Mouse (Mus musculus) left cerebral cortex, adult 2 months (tissue): Measurements from ENCODE around the gene Zfyve26. TPM values are rescaled to one million over a fixed set of nuclear protein-coding genes. Genes with fewer than 3 reads are reported as not detected.

ENCODE experiments used
- DNase-seq, 2 experiments: peaks; one replicate each; pipeline ENCODE4 v3.0.0; 2021 to 2022; ENCODE audit warnings: low spot score in 2 of 2, mixed read lengths in 1 of 2; ENCODE audit errors: extremely low spot score in 1 of 2
- H3K27ac ChIP-seq: fragments of 200-600 bp; 2 replicates; pipeline ENCODE4 v1.8.1; 2022
- H3K4me3 ChIP-seq: fragments of 200-600 bp; 2 replicates; pipeline ENCODE4 v1.8.1; 2022
- CTCF ChIP-seq: fragments of 200-600 bp; IDR thresholded peaks from 2 replicates; pipeline ENCODE4 v1.8.1; 2022; ENCODE audit warnings: antibody characterized with exemption, mild to moderate bottlenecking, moderate library complexity
- intact Hi-C: fragments of 180-260 bp; cut with DNase I; formaldehyde crosslinking; loops from one replicate; pipeline ENCODE4 v1.15.1; 2025
- total RNA-seq, 2 experiments: library from RNA; stranded (reverse); gene quantifications; 2 replicates each; pipeline ENCODE4 v1.2.3; 2021

Gene Zfyve26
- total RNA-seq, 2 experiments from 2014 or later = 29.0 to 31.5 TPM

GRCm38 (mm10) chr12:79253294-79254053, 42.6 kb downstream of the Zfyve26 start:
- H3K4me3 ChIP-seq = no peak overlapping the region
- intact Hi-C loops = no loop called here
- H3K27ac ChIP-seq = no peak overlapping the region
- DNase-seq = no peak
- TF ChIP-seq CTCF = no peak

GRCm38 (mm10) chr12:79248110-79248509, 48.0 kb downstream of the Zfyve26 start:
- no peak for TF ChIP-seq CTCF
- no peak for DNase-seq
- no peak overlapping the region for H3K27ac ChIP-seq
- intact Hi-C loops = no loop called here
- no peak overlapping the region for H3K4me3 ChIP-seq

- no peak overlapping the region for H3K4me3 ChIP-seq
Observed at GRCm38 (mm10) chr12:79242921-79243320, 53.2 kb downstream of the Zfyve26 start.

GRCm38 (mm10) chr12:79241985-79242384, 54.1 kb downstream of the Zfyve26 start:
- TF ChIP-seq CTCF = no peak
- Histone ChIP-seq H3K4me3 (no peak overlapping the region), H3K27ac (no peak overlapping the region)
- intact Hi-C loops = no loop called here
- no peak for DNase-seq

More at GRCm38 (mm10) chr12:79242921-79243320, 53.2 kb downstream of the Zfyve26 start:
- intact Hi-C loops = no loop called here
- TF ChIP-seq CTCF = no peak
- no peak overlapping the region for H3K27ac ChIP-seq
- DNase-seq = no peak

GRCm38 (mm10) chr12:79235485-79236080, 60.5 kb downstream of the Zfyve26 start:
- intact Hi-C loops = no loop called here
- TF ChIP-seq CTCF = no peak
- Histone ChIP-seq H3K27ac (no peak overlapping the region), H3K4me3 (no peak overlapping the region)
- no peak for DNase-seq

- TF ChIP-seq CTCF = no peak
- H3K27ac ChIP-seq = no peak overlapping the region
- intact Hi-C loops = no loop called here
- no peak overlapping the region for H3K4me3 ChIP-seq
- no peak for DNase-seq
Observed at GRCm38 (mm10) chr12:79217511-79217910, 78.6 kb downstream of the Zfyve26 start.

GRCm38 (mm10) chr12:79211447-79211846, 84.7 kb downstream of the Zfyve26 start:
- Histone ChIP-seq H3K4me3 (no peak overlapping the region), H3K27ac (no peak overlapping the region)
- intact Hi-C loops = no loop called here
- DNase-seq = no peak
- TF ChIP-seq CTCF = no peak

GRCm38 (mm10) chr12:79208703-79209464, 87.2 kb downstream of the Zfyve26 start, which contains the start of gene Rdh12:
TSS of gene Rdh12 (plus strand) at chr12:79208914.
- intact Hi-C loops = no loop called here
- Histone ChIP-seq H3K4me3 (peak within 1 kb of the TSS; percentile 48), H3K27ac (no peak within 1 kb of the TSS)
- TF ChIP-seq CTCF = no peak
- DNase-seq = peak; percentile 26 to 27

GRCm38 (mm10) chr12:79201882-79202281, 94.2 kb downstream of the Zfyve26 start:
- H3K4me3 ChIP-seq = no peak overlapping the region
- no peak overlapping the region for H3K27ac ChIP-seq
- no peak for DNase-seq
- no peak for TF ChIP-seq CTCF
- intact Hi-C loops = no loop called here

GRCm38 (mm10) chr12:79197105-79197504, 99.0 kb downstream of the Zfyve26 start:
- TF ChIP-seq CTCF = no peak
- intact Hi-C loops = no loop called here
- no peak overlapping the region for H3K4me3 ChIP-seq
- DNase-seq = no peak
- no peak overlapping the region for H3K27ac ChIP-seq

GRCm38 (mm10) chr12:79193441-79193840, 102.7 kb downstream of the Zfyve26 start:
- H3K4me3 ChIP-seq = no peak overlapping the region
- TF ChIP-seq CTCF = peak; percentile 80
- no peak overlapping the region for H3K27ac ChIP-seq
- DNase-seq = peak; percentile 67 to 69
- intact Hi-C loops = loop anchor here (1.0 kb wide), 1 partner anchor 68 kb away; no protein-coding TSS in a partner anchor

GRCm38 (mm10) chr12:79192193-79192592, 103.9 kb downstream of the Zfyve26 start, which contains the start of gene Rdh11:
TSS of gene Rdh11 (minus strand) at chr12:79192293.
- Histone ChIP-seq H3K27ac (peak within 1 kb of the TSS; percentile 7; the same call in 1 of the 2 replicates), H3K4me3 (peak within 1 kb of the TSS; percentile 62)
- intact Hi-C loops = no loop called here
- no peak for TF ChIP-seq CTCF
- no peak for DNase-seq
